Mouse (Mus musculus): ENCODE measurements around the gene Il1rn. TPM values are rescaled to one million over a fixed set of nuclear protein-coding genes. Genes with fewer than 3 reads are reported as not detected.

The Il1rn gene
- 0.62 and 1.1 TPM in 2 replicates for polyA plus RNA-seq (2015; fragmentation: Nextera tagmentation; extraction: Ambion mirVana)

GRCm38 (mm10) chr2:24336545-24336944 is at the start of gene Il1rn:
Il1rn (plus strand) TSS chr2:24336853.

DNA sequence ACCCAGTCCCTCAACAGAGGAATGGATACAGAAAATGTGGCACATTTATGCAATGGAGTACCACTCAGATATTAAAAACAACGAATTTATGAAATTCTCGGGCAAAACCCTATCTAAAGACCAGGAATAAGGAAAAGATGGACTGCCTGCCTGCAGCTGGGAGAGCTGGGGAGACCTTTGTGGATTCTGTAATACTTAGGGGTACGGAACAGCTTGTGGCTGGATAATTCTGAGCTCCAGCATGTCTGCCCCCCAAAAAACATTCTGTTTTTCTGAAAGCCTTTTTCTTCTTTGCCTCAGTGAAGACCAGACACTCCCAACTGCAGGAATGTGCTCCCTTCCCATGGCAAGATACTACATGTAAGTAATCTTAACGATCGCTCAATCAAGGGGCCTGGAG is 45.8 kb upstream of the Il1rn start, which contains the start of gene Il1f10:
Gene Il1f10 (plus strand): TSS at position 301 of the 400 bp plus-strand sequence.

GRCm38 (mm10) chr2:24367030-24367894 is 30.6 kb downstream of the Il1rn start, which contains the start of gene Psd4:
Psd4 (plus strand) TSS chr2:24367580.

Other genes starting within 250 kb of the Il1rn start
- gene Tbpl2, start 240.3 kb upstream of the Il1rn start, polyA plus RNA-seq (2015; fragmentation: Nextera tagmentation; extraction: Ambion mirVana), result not detected in 2 replicates
- gene Il1f8, start 183.7 kb upstream of the Il1rn start, polyA plus RNA-seq (2015; fragmentation: Nextera tagmentation; extraction: Ambion mirVana), result not detected in 2 replicates
- gene Il1f9, start 150.4 kb upstream of the Il1rn start, polyA plus RNA-seq (2015; fragmentation: Nextera tagmentation; extraction: Ambion mirVana), result 0.15 and 0.19 TPM in 2 replicates
- 0.58 TPM in 1 of 2 replicates, not detected in the other for gene Il1f6, start 121.4 kb upstream of the Il1rn start, polyA plus RNA-seq (2015; fragmentation: Nextera tagmentation; extraction: Ambion mirVana)
- gene Il1f5, start 59.9 kb upstream of the Il1rn start, polyA plus RNA-seq (2015; fragmentation: Nextera tagmentation; extraction: Ambion mirVana), result 0.39 TPM in 1 of 2 replicates, not detected in the other
- not detected in 2 replicates for gene Il1f10, start 45.7 kb upstream of the Il1rn start, polyA plus RNA-seq (2015; fragmentation: Nextera tagmentation; extraction: Ambion mirVana)
- gene Psd4, start 30.7 kb downstream of the Il1rn start, polyA plus RNA-seq (2015; fragmentation: Nextera tagmentation; extraction: Ambion mirVana), result 0.25 and 0.97 TPM in 2 replicates
- 0.66 and 9.7 TPM in 2 replicates for gene Pax8, start 138.7 kb downstream of the Il1rn start, polyA plus RNA-seq (2015; fragmentation: Nextera tagmentation; extraction: Ambion mirVana)